Mouse (Mus musculus) adipocyte (in vitro differentiated cells): ENCODE measurements around the gene Cyth3.

ENCODE experiments used
- DNase-seq: peaks from one replicate; pipeline ENCODE4 v3.0.0-alpha.2; 2016; ENCODE audit warnings: low spot score

Cyth3 gene

GRCm38 (mm10) chr5:143621893-143622622, at the start of gene Cyth3:
Gene Cyth3, plus strand, starts transcription at chr5:143622447.
- DNase-seq: peak; percentile 96

GRCm38 (mm10) chr5:143573067-143573466, 49.2 kb upstream of the Cyth3 start:
- no peak for DNase-seq

GRCm38 (mm10) chr5:143574261-143575178, 47.7 kb upstream of the Cyth3 start:
- DNase-seq: no peak

GRCm38 (mm10) chr5:143579537-143580203, 42.6 kb upstream of the Cyth3 start:
- no peak for DNase-seq

GRCm38 (mm10) chr5:143580982-143581381, 41.3 kb upstream of the Cyth3 start:
- DNase-seq: peak; percentile 76

GRCm38 (mm10) chr5:143581874-143582273, 40.4 kb upstream of the Cyth3 start:
- DNase-seq: no peak

- DNase-seq: no peak
Measured at GRCm38 (mm10) chr5:143583081-143583480, 39.2 kb upstream of the Cyth3 start.

- DNase-seq: no peak
Measured at GRCm38 (mm10) chr5:143584982-143585381, 37.3 kb upstream of the Cyth3 start.

- DNase-seq: no peak
Measured at GRCm38 (mm10) chr5:143586386-143586785, 35.9 kb upstream of the Cyth3 start.

- no peak for DNase-seq
Measured at GRCm38 (mm10) chr5:143589108-143589507, 33.1 kb upstream of the Cyth3 start.

- DNase-seq: peak; percentile 80
Measured at GRCm38 (mm10) chr5:143592926-143593325, 29.3 kb upstream of the Cyth3 start.

- peak; percentile 50 for DNase-seq
Measured at GRCm38 (mm10) chr5:143593563-143594146, 28.6 kb upstream of the Cyth3 start.

- DNase-seq: no peak
Measured at GRCm38 (mm10) chr5:143594291-143595065, 27.8 kb upstream of the Cyth3 start.

GRCm38 (mm10) chr5:143602051-143602450, 20.2 kb upstream of the Cyth3 start:
- DNase-seq: no peak

GRCm38 (mm10) chr5:143604157-143604774, 18.0 kb upstream of the Cyth3 start:
- no peak for DNase-seq

GRCm38 (mm10) chr5:143606756-143607155, 15.5 kb upstream of the Cyth3 start:
- no peak for DNase-seq

- DNase-seq: no peak
Measured at GRCm38 (mm10) chr5:143608175-143608574, 14.1 kb upstream of the Cyth3 start.

GRCm38 (mm10) chr5:143611954-143612353, 10.3 kb upstream of the Cyth3 start:
- no peak for DNase-seq

GRCm38 (mm10) chr5:143613265-143613664, 9.0 kb upstream of the Cyth3 start:
- DNase-seq: no peak

GRCm38 (mm10) chr5:143614519-143614918, 7.7 kb upstream of the Cyth3 start:
- DNase-seq: no peak

- DNase-seq: no peak
Measured at GRCm38 (mm10) chr5:143615353-143615752, 6.9 kb upstream of the Cyth3 start.
